Mouse (Mus musculus) heart, embryonic 15.5 days (tissue): ENCODE measurements around the gene Hoxa4. TPM values are rescaled to one million over a fixed set of nuclear protein-coding genes. Genes with fewer than 3 reads are reported as not detected.
A peak's percentile ranks its signal among the peaks of the same experiment; 100 is the strongest.

Source experiments
- ATAC-seq: fragments of 200-750 bp; cut with Nextera tagmentation; replicated peaks from 2 replicates; pipeline ENCODE4 v1.8.0; 2017; ENCODE audit warnings: low read depth, moderate TSS enrichment; ENCODE audit not compliant: insufficient number of reproducible peaks, insufficient read depth, low FRiP score
- H3K27ac ChIP-seq: fragments of 300-500 bp; sonication (generic); 2 replicates; pipeline ENCODE4 v1.5.1; 2015; ENCODE audit warnings: mild to moderate bottlenecking, inconsistent platforms
- H3K27me3 ChIP-seq: fragments of 300-500 bp; sonication (generic); 2 replicates; pipeline ENCODE4 v1.6.1; 2015; ENCODE audit warnings: inconsistent platforms
- H3K36me3 ChIP-seq: fragments of 300-500 bp; sonication (generic); 2 replicates; pipeline ENCODE4 v1.6.1; 2015; ENCODE audit warnings: mild to moderate bottlenecking, inconsistent platforms
- H3K4me1 ChIP-seq: fragments of 300-500 bp; sonication (generic); replicated peaks from 2 replicates; pipeline ENCODE4 v1.6.1; 2015; ENCODE audit warnings: inconsistent platforms
- H3K4me2 ChIP-seq: fragments of 300-500 bp; sonication (generic); 2 replicates; pipeline ENCODE4 v1.6.1; 2015; ENCODE audit warnings: inconsistent platforms, mild to moderate bottlenecking, moderate library complexity
- H3K4me3 ChIP-seq: fragments of 300-500 bp; sonication (generic); 2 replicates; pipeline ENCODE4 v1.5.1; 2015; ENCODE audit warnings: mild to moderate bottlenecking, inconsistent platforms
- H3K9ac ChIP-seq: fragments of 300-500 bp; sonication (generic); 2 replicates; pipeline ENCODE4 v1.6.1; 2015; ENCODE audit warnings: mild to moderate bottlenecking, inconsistent platforms
- H3K9me3 ChIP-seq: fragments of 300-500 bp; sonication (generic); replicated peaks from 2 replicates; pipeline ENCODE4 v1.6.1; 2016; ENCODE audit warnings: inconsistent platforms
- WGBS: fragments of 180-500 bp; shearing (Covaris S2); methylation state at CpG from one replicate; pipeline ENCODE4 v1.1.7; 2015; ENCODE audit warnings: mixed read lengths; 5-methylcytosine and 5-hydroxymethylcytosine counted together
- polyA plus RNA-seq: library from polyadenylated mRNA; unstranded; fragments of >200 nt; fragmentation: Nextera tagmentation; extraction: Ambion mirVana; gene quantifications from 2 replicates; pipeline ENCODE4 v1.2.1, GENCODE M21; 2015

Hoxa4 gene
- polyA plus RNA-seq, 1 experiment from 2014 or later, result 0.43 TPM

DNA sequence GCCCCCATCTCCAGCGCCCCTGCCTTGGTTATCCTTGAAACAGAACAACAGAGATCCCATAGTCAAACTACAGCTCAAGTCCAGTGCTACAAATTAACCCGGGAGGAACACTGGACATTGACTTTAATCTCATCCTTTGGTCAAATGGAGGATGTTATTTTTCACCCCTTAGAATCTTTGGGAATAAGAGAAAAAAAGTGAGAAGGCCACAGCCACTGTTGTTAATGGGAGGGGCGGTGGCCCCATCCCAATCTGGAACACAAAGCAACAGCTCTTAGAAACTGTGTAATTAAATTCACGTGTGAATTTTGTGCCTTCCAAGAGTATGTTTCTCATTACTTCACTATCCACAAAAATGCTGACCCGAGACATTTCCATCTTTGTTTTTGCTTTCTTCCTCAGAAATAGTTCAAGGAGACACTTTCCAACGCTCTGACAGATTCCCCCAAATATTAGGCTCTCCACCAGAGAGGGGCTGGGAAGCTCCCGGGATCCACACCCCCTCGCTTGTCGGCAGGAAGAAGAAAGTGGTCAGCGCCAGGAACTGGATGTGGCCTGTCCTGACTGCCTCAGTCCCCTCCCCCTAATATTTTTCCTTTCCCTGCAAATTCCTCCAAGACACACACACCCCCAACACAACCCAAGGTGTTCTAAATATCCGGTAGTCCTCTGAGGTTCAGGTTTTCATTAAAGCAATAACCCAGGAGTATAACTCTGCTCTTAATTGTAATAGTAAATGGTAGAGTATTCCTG is 36.1 kb upstream of the Hoxa4 start:
- Histone ChIP-seq H3K9ac (no peak overlapping the region), H3K4me3 (no peak overlapping the region), H3K27me3 (peaks cover 96% of the 10 kb centered on the region), H3K4me2 (no peak overlapping the region), H3K9me3 (no peaks in the 10 kb centered on the region), H3K36me3 (no peaks in the 10 kb centered on the region), H3K4me1 (peaks cover 14% of the 10 kb centered on the region), H3K27ac (no peak overlapping the region)
- 11% methylated on average over 11 of the region's 11 CpGs for WGBS
- ATAC-seq, result no peak

DNA sequence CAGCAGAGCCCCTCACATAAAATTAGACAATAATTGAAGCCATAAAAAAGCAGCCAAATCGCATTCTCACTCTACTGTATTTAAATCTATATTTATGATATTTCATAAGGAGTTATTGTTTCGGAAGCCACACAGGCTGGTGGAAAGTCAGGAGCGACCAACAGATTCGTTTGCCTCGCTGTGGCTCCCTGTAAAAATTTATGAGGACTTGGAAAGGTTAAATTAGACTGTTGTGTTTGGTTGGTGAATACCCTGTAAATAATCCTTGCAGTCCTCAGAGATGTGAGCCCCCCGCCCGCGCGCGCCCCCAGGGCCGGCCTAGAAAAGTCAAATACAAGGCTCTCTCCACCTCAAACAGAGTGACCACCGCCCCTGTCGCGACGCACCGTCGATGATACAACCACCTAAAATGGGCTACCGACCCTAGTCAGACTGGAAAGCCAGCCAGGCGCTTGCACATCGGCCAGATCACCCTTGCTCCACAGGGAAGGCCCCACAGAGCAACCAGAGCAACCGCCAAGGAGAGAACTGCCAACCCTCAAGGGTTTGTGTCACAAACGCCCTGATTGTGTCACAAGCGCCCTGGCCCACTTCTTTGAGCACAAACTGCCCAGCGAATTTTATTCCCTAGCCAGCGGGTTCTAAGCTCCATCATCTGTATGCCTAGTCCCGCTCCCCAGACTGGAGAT is 35.2 kb upstream of the Hoxa4 start:
- no peak overlapping the region for H3K27ac ChIP-seq
- H3K4me3 ChIP-seq, result no peak overlapping the region
- peaks cover 96% of the 10 kb centered on the region for H3K27me3 ChIP-seq
- no peak overlapping the region for H3K4me2 ChIP-seq
- no peaks in the 10 kb centered on the region for H3K9me3 ChIP-seq
- no peak overlapping the region for H3K9ac ChIP-seq
- 5% methylated on average over 26 of the region's 26 CpGs for WGBS
- ATAC-seq, result no peak
- H3K4me1 ChIP-seq, result peaks cover 14% of the 10 kb centered on the region
- H3K36me3 ChIP-seq, result no peaks in the 10 kb centered on the region

DNA sequence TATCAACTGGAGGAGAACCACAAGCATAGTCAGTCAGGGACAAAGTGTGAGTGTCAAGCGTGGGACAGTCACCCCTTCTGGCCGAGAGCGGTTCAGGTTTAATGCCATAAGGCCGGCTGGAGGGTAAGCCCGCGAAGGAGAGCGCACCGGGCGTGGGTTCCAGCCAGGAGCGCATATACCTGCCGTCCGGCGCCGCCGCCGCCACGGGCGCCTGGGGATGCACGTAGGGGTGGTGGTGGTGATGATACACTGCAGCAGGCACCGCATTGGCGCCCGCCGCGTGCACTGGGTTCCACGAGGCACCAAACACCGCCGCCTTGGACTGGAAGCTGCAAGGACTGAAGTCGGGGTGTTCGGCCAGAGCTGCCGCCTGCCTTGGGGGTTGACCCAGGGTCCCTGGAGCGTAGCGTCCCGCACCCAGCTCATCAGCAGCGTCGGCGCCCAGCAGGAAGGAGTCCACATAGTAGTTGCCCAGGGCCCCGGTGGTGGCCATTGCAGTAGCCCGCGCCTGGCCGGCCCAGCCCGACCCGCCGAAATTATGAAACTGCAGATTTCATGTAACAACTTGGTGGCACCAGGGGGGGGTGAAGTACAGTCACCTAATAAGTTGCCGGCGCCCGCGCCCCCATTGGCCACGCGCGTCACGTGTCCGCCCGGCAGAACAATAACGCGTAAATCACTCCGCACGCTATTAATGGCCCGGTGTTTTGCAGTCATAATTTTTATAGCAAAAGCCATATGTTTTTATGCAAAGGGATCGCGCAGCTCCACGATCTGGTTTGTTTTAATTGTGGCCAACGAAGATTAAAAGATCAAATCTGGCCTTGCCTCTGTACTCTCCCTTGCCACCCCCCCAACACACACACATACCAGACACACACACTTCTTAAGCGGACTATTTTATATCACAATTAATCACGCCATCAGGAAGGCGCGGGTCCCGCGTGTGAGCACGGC is 34.3 kb upstream of the Hoxa4 start:
- no peak for ATAC-seq
- H3K27me3 ChIP-seq, result peaks cover 97% of the 10 kb centered on the region
- H3K36me3 ChIP-seq, result no peaks in the 10 kb centered on the region
- H3K9me3 ChIP-seq, result no peaks in the 10 kb centered on the region
- H3K4me3 ChIP-seq, result peak overlapping the region; percentile 26
- 3% methylated on average over 69 of the region's 69 CpGs for WGBS
- peak overlapping the region; percentile 13; the same call in 1 of the 2 replicates for H3K4me2 ChIP-seq
- peaks cover 20% of the 10 kb centered on the region for H3K4me1 ChIP-seq
- no peak overlapping the region for H3K27ac ChIP-seq
- no peak overlapping the region for H3K9ac ChIP-seq

DNA sequence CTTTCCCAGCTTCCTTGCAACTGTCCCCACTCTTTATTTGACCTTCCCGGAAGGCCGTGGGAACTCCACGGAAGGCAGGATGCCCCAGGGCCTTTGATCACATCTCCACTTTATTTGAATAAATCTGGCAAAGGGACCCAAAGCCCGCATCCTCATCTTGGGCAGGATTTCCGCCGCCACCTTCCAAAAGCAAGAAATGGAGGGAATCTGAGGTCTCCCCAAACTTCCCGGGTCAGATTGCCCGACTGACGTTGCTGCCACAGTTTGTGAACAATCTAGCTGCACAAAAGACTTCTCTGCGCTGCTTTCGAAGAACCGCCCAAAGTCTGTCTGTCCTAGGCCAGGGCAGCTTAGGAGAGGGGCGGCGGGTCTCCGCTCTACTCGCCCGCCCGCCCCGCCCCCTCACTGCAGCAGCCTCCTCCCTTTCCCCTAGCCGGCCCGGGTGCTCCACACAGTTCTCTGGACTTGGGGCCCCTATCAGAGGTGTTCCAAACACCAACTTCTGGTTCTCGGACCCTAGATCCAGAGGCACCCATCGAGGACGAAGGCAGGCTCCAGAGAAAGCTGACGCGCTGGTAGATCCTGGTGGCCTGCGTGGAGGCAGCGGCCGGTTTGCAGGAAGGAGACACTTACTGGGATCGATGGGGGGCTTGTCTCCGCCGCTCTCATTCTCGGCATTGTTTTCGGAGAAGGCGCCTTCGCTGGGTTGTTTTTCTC is 33.5 kb upstream of the Hoxa4 start:
- Histone ChIP-seq H3K4me2 (peak overlapping the region; percentile 13; the same call in 1 of the 2 replicates), H3K4me3 (peak overlapping the region; percentile 26; the same call in 1 of the 2 replicates), H3K4me1 (peaks cover 16% of the 10 kb centered on the region), H3K27me3 (peaks cover 97% of the 10 kb centered on the region), H3K9ac (no peak overlapping the region), H3K36me3 (no peaks in the 10 kb centered on the region), H3K9me3 (no peaks in the 10 kb centered on the region), H3K27ac (no peak overlapping the region)
- 2% methylated on average over 36 of the region's 36 CpGs for WGBS
- ATAC-seq, result no peak

DNA sequence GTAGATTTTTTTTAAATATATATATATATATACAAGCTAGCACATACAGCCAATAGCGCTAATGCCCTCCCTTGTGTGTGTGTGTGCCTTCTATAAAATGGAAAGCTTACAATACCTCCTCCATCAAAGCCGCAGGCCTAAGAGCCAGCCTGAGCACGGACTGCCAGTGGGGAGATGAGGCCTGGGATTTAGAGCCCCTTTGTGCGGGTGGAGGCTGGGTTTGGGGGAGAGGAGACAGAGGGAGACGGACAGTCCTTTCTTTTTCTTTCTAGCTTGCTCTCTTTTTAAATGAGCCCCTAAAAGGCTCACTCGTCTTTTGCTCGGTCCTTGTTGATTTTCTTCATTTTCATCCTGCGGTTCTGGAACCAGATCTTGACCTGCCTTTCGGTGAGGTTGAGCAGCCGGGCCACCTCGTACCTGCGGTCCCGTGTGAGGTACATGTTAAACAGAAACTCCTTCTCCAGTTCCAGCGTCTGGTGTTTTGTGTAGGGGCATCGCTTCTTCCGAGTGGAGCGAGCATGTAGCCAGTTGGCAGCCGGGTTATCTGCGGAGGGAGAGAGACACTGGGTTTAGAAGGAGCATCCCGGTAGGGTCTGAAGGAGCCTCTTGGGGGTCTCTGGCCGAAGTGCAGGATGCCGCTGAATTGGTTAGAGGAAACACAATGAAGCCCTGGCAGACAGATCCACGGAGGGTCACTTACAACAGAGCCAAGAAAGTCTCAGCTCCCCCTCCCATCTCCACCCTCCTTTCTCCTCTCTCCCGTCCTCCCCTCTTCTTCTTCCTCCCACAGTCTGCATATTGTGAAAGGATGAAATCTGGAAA is 32.6 kb upstream of the Hoxa4 start:
- peaks cover 97% of the 10 kb centered on the region for H3K27me3 ChIP-seq
- H3K9ac ChIP-seq, result no peak overlapping the region
- H3K27ac ChIP-seq, result no peak overlapping the region
- H3K36me3 ChIP-seq, result no peaks in the 10 kb centered on the region
- peaks cover 16% of the 10 kb centered on the region for H3K4me1 ChIP-seq
- no peak for ATAC-seq
- no peak overlapping the region for H3K4me2 ChIP-seq
- WGBS, result 5% methylated on average over 24 of the region's 24 CpGs
- H3K9me3 ChIP-seq, result no peaks in the 10 kb centered on the region
- H3K4me3 ChIP-seq, result peak overlapping the region; percentile 14

DNA sequence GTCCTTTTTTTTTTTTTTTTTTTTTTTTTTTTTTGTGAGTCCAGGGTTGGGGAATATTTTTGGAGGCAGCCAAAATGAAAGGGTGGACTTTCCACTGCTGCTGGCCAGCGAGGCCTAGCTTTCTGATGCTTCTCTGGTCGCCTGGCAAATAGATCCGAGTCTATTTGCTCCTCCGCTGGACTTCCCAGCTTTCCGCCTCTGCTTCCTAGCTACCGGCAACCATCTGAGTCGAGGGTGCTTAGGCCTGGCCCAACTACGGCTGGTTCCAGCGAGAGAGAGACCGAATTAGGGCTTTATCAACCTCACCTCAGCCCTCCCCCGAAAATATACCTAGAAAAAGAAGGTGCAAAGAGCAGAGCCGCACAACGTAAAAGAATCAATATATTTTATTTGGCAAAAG is 31.2 kb upstream of the Hoxa4 start:
- Histone ChIP-seq H3K4me2 (no peak overlapping the region), H3K36me3 (no peaks in the 10 kb centered on the region), H3K4me1 (peaks cover 16% of the 10 kb centered on the region), H3K27ac (no peak overlapping the region), H3K4me3 (no peak overlapping the region), H3K27me3 (peaks cover 99% of the 10 kb centered on the region), H3K9me3 (no peaks in the 10 kb centered on the region), H3K9ac (no peak overlapping the region)
- WGBS, result 25% methylated on average over 13 of the region's 13 CpGs
- ATAC-seq, result no peak

DNA sequence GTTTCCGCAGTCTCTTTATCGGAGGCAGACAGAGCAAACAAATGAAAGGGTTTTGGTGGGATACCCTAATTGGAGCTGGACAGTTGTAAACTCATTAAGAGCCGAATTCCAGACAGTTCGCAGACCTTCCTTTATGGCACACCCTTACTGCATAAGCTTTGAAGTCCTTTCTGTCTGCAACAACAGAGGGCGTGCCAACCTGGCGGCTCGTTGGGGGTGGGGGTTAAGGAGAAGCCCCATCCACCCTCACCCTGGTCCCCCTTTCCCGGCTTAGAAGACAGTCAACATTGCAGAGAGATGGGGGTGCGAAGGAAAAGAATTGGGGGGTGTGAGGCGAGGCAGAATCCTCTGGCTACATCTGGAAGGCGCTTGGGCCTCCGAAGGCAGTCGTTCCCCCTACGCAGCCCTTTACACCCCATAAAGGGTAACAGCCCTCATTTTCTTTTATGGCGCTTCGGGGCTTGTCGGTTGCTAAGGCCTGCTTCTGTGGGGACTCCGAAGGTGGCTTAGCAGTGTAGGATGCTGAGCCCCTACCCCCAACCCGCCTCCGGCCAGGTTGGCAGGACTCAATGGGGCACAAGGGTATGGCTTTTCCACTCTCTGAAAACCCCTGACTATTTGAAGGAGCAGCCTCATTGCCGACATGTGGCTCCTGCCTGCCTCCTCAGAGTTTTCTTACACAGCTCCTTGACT is 30.6 kb upstream of the Hoxa4 start:
- WGBS, result 11% methylated on average over 21 of the region's 21 CpGs
- no peak overlapping the region for H3K27ac ChIP-seq
- peaks cover 99% of the 10 kb centered on the region for H3K27me3 ChIP-seq
- no peaks in the 10 kb centered on the region for H3K9me3 ChIP-seq
- peak overlapping the region; percentile 97 for H3K4me2 ChIP-seq
- H3K36me3 ChIP-seq, result no peaks in the 10 kb centered on the region
- peak overlapping the region; percentile 58 for H3K4me3 ChIP-seq
- ATAC-seq, result no peak
- H3K9ac ChIP-seq, result no peak overlapping the region
- peaks cover 19% of the 10 kb centered on the region for H3K4me1 ChIP-seq

DNA sequence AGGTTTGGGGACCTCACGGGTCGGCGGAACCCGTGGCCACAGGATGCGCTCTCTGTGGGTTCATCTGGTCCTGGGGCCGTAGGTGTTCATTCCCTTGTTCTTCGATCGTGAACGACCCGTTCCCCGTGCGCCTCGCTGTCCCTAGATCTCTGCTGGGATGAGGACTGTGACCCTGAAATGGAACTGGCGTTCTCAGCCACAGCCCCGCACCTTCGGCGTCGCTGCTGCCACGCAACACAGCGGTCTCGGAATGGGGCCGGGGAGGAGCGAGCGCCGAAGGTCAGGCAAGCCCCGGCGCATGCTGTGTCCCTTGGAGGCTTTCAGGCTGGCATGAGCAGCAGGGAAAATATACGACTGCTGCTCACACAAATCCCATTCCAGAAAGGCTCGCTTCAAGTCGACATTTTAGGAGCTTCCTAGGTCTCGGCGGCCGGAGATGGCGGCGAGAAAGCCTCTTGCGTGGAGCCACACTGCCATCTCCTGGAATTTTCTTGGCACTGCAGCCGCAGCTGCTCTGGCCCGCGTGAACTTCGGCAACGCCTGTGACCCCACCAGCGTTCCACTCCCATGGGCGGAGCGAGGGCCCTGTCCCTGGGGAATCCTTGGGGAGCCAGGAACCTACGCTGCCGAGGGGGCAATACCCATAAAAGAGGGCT is 29.9 kb upstream of the Hoxa4 start, which contains the start of gene Hoxa7:
Gene Hoxa7 (minus strand): TSS at position 518 of the 656 bp plus-strand sequence.
- 0 out of 2 replicates have a peak, but pooled peaks have one; percentile 23 for ATAC-seq
- Histone ChIP-seq H3K27ac (no peak within 1 kb of the TSS), H3K4me2 (peak within 1 kb of the TSS; percentile 97), H3K27me3 (peaks cover 99% of the 10 kb centered on the region), H3K36me3 (no peaks in the 10 kb centered on the region), H3K9ac (peak within 1 kb of the TSS; percentile 43; the same call in 1 of the 2 replicates), H3K4me3 (peak within 1 kb of the TSS; percentile 58), H3K4me1 (peaks cover 24% of the 10 kb centered on the region), H3K9me3 (no peaks in the 10 kb centered on the region)
- WGBS, result 1% methylated on average over 46 of the region's 46 CpGs

DNA sequence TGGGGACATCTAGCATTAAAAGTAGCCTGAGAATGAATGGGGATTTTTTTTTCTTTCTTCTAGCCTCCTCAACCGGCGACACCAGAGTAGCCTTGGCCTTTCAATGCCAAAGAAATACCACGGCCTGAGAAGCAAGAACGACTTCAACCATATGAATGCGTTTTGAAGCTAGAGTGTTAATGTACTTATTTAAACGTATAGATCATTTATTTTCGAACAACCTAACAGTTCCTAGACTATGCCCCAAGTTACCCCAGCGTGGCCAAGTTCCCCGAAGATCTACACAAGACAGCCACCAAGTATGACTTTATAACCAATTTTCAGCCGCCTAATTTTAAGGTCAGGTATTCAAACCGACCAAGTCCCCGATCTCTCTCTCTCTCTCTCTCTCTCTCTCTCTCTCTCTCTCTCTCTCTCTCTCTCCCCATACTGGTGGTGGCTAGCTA is 29.3 kb upstream of the Hoxa4 start:
- no peaks in the 10 kb centered on the region for H3K9me3 ChIP-seq
- peak overlapping the region; percentile 58 for H3K4me3 ChIP-seq
- no peak overlapping the region for H3K9ac ChIP-seq
- 11% methylated on average over 12 of the region's 12 CpGs for WGBS
- peak overlapping the region; percentile 97 for H3K4me2 ChIP-seq
- peaks cover 22% of the 10 kb centered on the region for H3K4me1 ChIP-seq
- no peak for ATAC-seq
- H3K27me3 ChIP-seq, result peaks cover 99% of the 10 kb centered on the region
- no peaks in the 10 kb centered on the region for H3K36me3 ChIP-seq
- no peak overlapping the region for H3K27ac ChIP-seq
